Mouse (Mus musculus): ENCODE data around the gene Adamtsl4.

GRCm38 (mm10) chr3:95671201-95671600, 16.5 kb downstream of the Adamtsl4 start:
- TF ChIP-seq CTCF (conservative IDR thresholded peaks at IDR 0.05; ENCODE audit: insufficient read depth, insufficient read length, low read depth, low read length) (no peak), POLR2A (IDR thresholded peaks at IDR 0.05; ENCODE audit: low read depth, low read length) (no peak)
